8 mouse cellular contexts compared by ENCODE assay signal in genomic region chrX:70385276-70385961, GRCm38 (mm10). TPM values are rescaled to one million over a fixed set of nuclear protein-coding genes. Genes with fewer than 3 reads are reported as not detected.
DNase-seq lines count a peak whose midpoint lies in the region; ATAC-seq and TF ChIP-seq lines count a peak whose summit lies in the region.

TSS of gene 1110012L19Rik (plus strand) at chrX:70385877.

- peak within 1 kb of the TSS; percentile 53 for H3K4me2 ChIP-seq in forebrain, embryonic 16.5 days (ENCODE audit: low read length)
- H3K4me2 ChIP-seq in lung, embryonic 14.5 days: peak within 1 kb of the TSS; percentile 62

- no peak for TF ChIP-seq CTCF in G1E (IDR thresholded peaks at IDR 0.05; ENCODE audit: low read depth, low read length)
- no peak for TF ChIP-seq CTCF in layer of hippocampus, adult 2 months (conservative IDR thresholded peaks at IDR 0.05)
- TF ChIP-seq CTCF in lung, embryonic 14.5 days (IDR thresholded peaks at IDR 0.05; ENCODE audit: low read depth): no peak

- ATAC-seq in G1E (ENCODE audit: extremely low read depth, insufficient number of reproducible peaks, low FRiP score, poor library complexity, severe bottlenecking): peak; percentile 98
- ATAC-seq in forebrain, embryonic 16.5 days: peak; percentile 98
- ATAC-seq in lung, embryonic 14.5 days (ENCODE audit: insufficient read depth): peak; percentile 95

- H3K4me3 ChIP-seq in G1E (ENCODE audit: low read depth, low read length): peak within 1 kb of the TSS; percentile 73
- peak within 1 kb of the TSS; percentile 48 for H3K4me3 ChIP-seq in forebrain, embryonic 16.5 days (replicated peaks; ENCODE audit: low read length)
- H3K4me3 ChIP-seq in layer of hippocampus, adult 2 months: peak within 1 kb of the TSS; percentile 66
- H3K4me3 ChIP-seq in lung, embryonic 14.5 days (ENCODE audit: low read depth, low read length): peak within 1 kb of the TSS; percentile 51

- H3K36me3 ChIP-seq in G1E (replicated peaks): peaks cover 21% of the 10 kb centered on the region
- H3K36me3 ChIP-seq in forebrain, embryonic 16.5 days (ENCODE audit: control insufficient read depth, insufficient read depth): no peaks in the 10 kb centered on the region
- H3K36me3 ChIP-seq in lung, embryonic 14.5 days (ENCODE audit: insufficient read depth): 0 out of 2 replicates have a peak, but pooled peaks cover 5% of the 10 kb centered on the region

- WGBS in forebrain, embryonic 16.5 days: 12% methylated on average over 22 of the region's 22 CpGs
- 6% methylated on average over 22 of the region's 22 CpGs for WGBS in lung, embryonic 14.5 days

- H3K27me3 ChIP-seq in G1E (ENCODE audit: insufficient read depth, low read length): 0 out of 2 replicates have a peak, but pooled peaks cover 3% of the 10 kb centered on the region
- H3K27me3 ChIP-seq in forebrain, embryonic 16.5 days (replicated peaks; ENCODE audit: control insufficient read depth, insufficient read depth, low read length): no peaks in the 10 kb centered on the region
- H3K27me3 ChIP-seq in lung, embryonic 14.5 days (ENCODE audit: insufficient read depth, low read length): no peaks in the 10 kb centered on the region

- peak within 1 kb of the TSS; percentile 53 for H3K9ac ChIP-seq in forebrain, embryonic 16.5 days (replicated peaks; ENCODE audit: low read depth, low read length)
- peak within 1 kb of the TSS; percentile 49 for H3K9ac ChIP-seq in lung, embryonic 14.5 days

- H3K4me1 ChIP-seq in G1E (ENCODE audit: insufficient read depth, low read depth, low read length): peaks cover 9% of the 10 kb centered on the region
- H3K4me1 ChIP-seq in forebrain, embryonic 16.5 days (replicated peaks; ENCODE audit: control insufficient read depth, insufficient read depth, low read length): peaks cover 7% of the 10 kb centered on the region; the same call in 1 of the 2 replicates
- no peaks in the 10 kb centered on the region for H3K4me1 ChIP-seq in lung, embryonic 14.5 days (ENCODE audit: insufficient read depth)

- intact Hi-C loops in heart, postnatal 36 days (cut with DNase I): loop anchor here (10.0 kb wide), 1 partner anchor 89 kb away; the partner anchor contains the start of gene Tmem185a

- peak within 1 kb of the TSS; percentile 83 for H3K27ac ChIP-seq in forebrain, embryonic 16.5 days (ENCODE audit: low read length)
- H3K27ac ChIP-seq in layer of hippocampus, adult 2 months: peak within 1 kb of the TSS; percentile 94
- H3K27ac ChIP-seq in lung, embryonic 14.5 days (ENCODE audit: low read depth): peak within 1 kb of the TSS; percentile 78

- DNase-seq in G1E (ENCODE audit: low spot score): peak; percentile 51
- DNase-seq in cerebellum, adult 11-12 months: peak; percentile 80
- DNase-seq in heart, postnatal 36 days: peak; percentile 63 to 75
- peak; percentile 48 to 81 for DNase-seq in layer of hippocampus, adult 2 months (ENCODE audit: low spot score in 2 of 2)
- peak; percentile 90 for DNase-seq in lung, embryonic 14.5 days
- DNase-seq in ovary, adult 18-20 months (ENCODE audit: low spot score): peak; percentile 53
- DNase-seq in thymus, postnatal 0 days (ENCODE audit: low spot score): peak; percentile 85

- H3K9me3 ChIP-seq in G1E (replicated peaks): no peaks in the 10 kb centered on the region
- no peaks in the 10 kb centered on the region for H3K9me3 ChIP-seq in forebrain, embryonic 16.5 days (ENCODE audit: control insufficient read depth, low read length)
- no peaks in the 10 kb centered on the region for H3K9me3 ChIP-seq in lung, embryonic 14.5 days (ENCODE audit: low read depth, low read length)

RNA-seq across cellular contexts. Expression of gene 1110012L19Rik, which starts in this region (rescaled TPM):
- total RNA-seq in G1E (2014; fragmentation: Nextera tagmentation): 3.2 and 5.1 TPM in 2 replicates
- total RNA-seq in G1E (2017): 30.7 and 32.2 TPM in 2 replicates
- 0.47 and 0.50 TPM in 2 replicates for polyA plus RNA-seq in G1E (2012)
- polyA plus RNA-seq in forebrain, embryonic 16.5 days (2015; fragmentation: Nextera tagmentation; extraction: Ambion mirVana): 39.1 and 42.6 TPM in 2 replicates
- total RNA-seq in heart, postnatal 36 days (2021): 10 to 100 TPM; 15.3 to 15.6 TPM
- total RNA-seq in layer of hippocampus, adult 2 months (2021): 10 to 100 TPM; 14.3 to 16.5 TPM
- 28.2 and 30.6 TPM in 2 replicates for polyA plus RNA-seq in lung, embryonic 14.5 days (2014; fragmentation: Nextera tagmentation; extraction: Ambion mirVana)
- 35.8 and 36.3 TPM in 2 replicates for polyA plus RNA-seq in thymus, postnatal 0 days (2015; fragmentation: Nextera tagmentation; extraction: Ambion mirVana)

Comparison
In these comparisons a context has a peak if more than half of its experiments do, and no peak if none do; other contexts are left out.
1. Peak in every context shown above with its lines: DNase-seq, ATAC-seq, H3K4me3 ChIP-seq and H3K27ac ChIP-seq.
2. RNA of gene 1110012L19Rik (polyA plus RNA-seq): 39.1 to 42.6 TPM in forebrain, embryonic 16.5 days, 35.8 to 36.3 TPM in thymus, postnatal 0 days and 28.2 to 30.6 TPM in lung, embryonic 14.5 days; 0.47 to 0.50 TPM in G1E; every median in the first group is over 10 times any median in the second.